Mouse (Mus musculus): ENCODE measurements around the gene Arhgef12. TPM values are rescaled to one million over a fixed set of nuclear protein-coding genes. Genes with fewer than 3 reads are reported as not detected.
"Not testable (repeated sequence)": the region's sequence is repeated elsewhere in the genome, so short reads cannot be mapped to it uniquely, and the experiment has no call there.

Gene Arhgef12
- polyA plus RNA-seq, 1 experiment from 2014 or later, result 12.3 TPM

DNA sequence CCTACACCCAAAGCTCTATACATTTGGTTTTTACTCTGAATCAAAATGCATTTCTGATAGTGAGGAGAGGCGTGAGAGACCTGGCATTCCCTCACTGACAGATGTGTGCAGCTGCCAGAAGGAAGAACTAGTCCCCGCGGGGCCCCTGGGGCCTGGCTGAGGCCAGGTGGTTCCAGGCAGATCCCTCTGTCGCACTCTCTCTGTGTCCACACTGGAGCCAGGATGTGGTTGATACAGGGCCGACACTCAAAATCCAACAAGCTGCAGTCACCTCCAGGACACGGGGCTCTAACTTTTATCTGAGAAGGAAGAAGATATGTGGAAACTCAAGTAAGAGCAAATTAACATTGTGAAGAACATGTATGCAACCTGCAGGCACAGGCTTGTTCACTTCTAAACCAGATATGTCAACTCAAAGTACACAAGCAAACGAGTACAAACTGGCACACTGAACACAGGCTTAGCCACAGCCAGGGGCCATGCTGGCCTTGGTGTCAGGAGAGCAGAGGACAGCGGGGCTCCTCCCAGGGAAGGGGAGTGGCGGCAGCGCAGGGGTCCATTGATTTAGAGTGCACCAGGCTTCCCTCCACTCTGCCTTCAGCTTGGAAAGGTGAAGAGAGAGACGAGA lies 138.0 kb downstream of the Arhgef12 start:
- H3K4me1 ChIP-seq, result peaks cover 6% of the 10 kb centered on the region
- 68% methylated on average over 11 of the region's 11 CpGs for WGBS
- no peaks in the 10 kb centered on the region for H3K9me3 ChIP-seq
- H3K36me3 ChIP-seq, result peaks cover 75% of the 10 kb centered on the region
- no peak overlapping the region for H3K4me2 ChIP-seq (replicated peaks)
- H3K9ac ChIP-seq, result no peak overlapping the region
- H3K27ac ChIP-seq, result no peak overlapping the region
- H3K27me3 ChIP-seq, result no peaks in the 10 kb centered on the region
- ATAC-seq (ENCODE audit: low FRiP score, low read depth), result no peak
- H3K4me3 ChIP-seq, result no peak overlapping the region

DNA sequence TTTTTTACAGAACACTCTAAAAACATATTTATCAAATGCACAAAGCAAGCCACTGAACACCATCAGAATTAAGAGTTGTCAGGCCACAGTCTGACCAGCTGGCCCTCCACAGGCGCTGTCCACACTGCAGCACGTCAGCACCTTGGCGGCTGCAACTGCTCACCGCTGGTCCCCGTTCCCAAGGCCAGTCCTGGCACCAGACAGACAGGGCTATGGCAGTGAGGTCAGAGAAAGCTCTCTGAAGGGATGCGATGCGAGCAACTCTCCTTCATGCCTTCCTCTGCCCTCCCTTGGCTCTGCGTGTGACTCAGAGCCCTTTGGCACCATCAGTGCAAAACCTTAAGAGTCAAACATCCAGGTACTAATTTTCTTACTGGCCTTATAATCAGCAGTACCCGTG lies 139.3 kb downstream of the Arhgef12 start:
- H3K9me3 ChIP-seq, result no peaks in the 10 kb centered on the region
- 85% methylated on average over 9 of the region's 9 CpGs for WGBS
- H3K27me3 ChIP-seq, result no peaks in the 10 kb centered on the region
- no peak overlapping the region for H3K4me2 ChIP-seq (replicated peaks)
- ATAC-seq (ENCODE audit: low FRiP score, low read depth), result no peak
- H3K4me3 ChIP-seq, result no peak overlapping the region
- no peak overlapping the region for H3K9ac ChIP-seq
- H3K36me3 ChIP-seq, result peaks cover 62% of the 10 kb centered on the region
- H3K27ac ChIP-seq, result no peak overlapping the region
- peaks cover 7% of the 10 kb centered on the region for H3K4me1 ChIP-seq

DNA sequence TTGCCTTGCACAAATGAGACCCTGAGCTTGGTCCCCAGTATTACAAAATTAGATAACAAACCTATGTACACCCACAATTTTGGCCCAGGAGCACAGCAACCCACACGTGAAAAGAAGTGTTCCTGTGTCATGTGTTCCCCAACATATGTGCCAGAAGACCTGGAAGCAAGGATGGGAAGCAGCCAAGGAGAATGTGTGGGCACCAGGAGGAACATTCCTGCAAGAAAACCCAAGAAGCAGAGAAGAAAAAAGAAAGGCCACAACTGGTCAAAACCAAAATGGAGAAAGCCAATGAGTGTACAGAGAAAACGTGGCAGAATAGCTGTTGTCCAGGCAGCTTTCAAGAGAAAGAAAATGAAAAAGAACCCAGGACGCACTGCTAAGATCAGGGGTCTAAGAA lies 142.2 kb downstream of the Arhgef12 start:
- WGBS, result 81% methylated on average over 3 of the region's 3 CpGs
- peaks cover 34% of the 10 kb centered on the region for H3K36me3 ChIP-seq

DNA sequence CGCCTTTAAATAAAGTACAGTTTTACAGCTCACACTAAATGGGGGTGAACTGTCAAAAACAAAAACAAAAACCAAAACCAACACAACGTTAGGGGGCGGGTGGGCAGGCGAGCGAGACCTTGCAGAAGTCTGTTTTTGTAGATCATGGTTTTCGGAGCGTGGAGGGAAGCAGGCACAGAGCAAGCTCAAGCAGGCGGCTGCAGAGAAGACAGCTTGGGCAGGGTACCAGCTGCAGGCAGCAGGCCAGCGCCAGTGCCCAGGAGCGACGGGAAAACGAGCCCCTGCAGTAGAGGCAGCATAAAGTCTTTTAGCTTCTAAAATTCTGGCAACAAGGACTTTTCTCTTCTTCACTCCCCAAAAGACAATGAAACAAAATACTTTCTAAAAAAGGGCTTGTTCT lies 142.7 kb downstream of the Arhgef12 start:
- Histone ChIP-seq H3K4me2 (replicated peaks) (no peak overlapping the region), H3K4me3 (no peak overlapping the region), H3K36me3 (peaks cover 30% of the 10 kb centered on the region), H3K27ac (no peak overlapping the region), H3K4me1 (peaks cover 10% of the 10 kb centered on the region), H3K9me3 (no peaks in the 10 kb centered on the region), H3K27me3 (no peaks in the 10 kb centered on the region), H3K9ac (no peak overlapping the region)
- ATAC-seq (ENCODE audit: low FRiP score, low read depth), result no peak
- 59% methylated on average over 12 of the region's 12 CpGs for WGBS

More for the DNA sequence above, 142.2 kb downstream of the Arhgef12 start:
- not testable (repeated sequence) for H3K4me2 ChIP-seq (replicated peaks); H3K4me3 ChIP-seq; ATAC-seq (ENCODE audit: low FRiP score, low read depth); H3K9me3 ChIP-seq; H3K27ac ChIP-seq; H3K27me3 ChIP-seq; H3K9ac ChIP-seq
- peaks cover 10% of the 10 kb centered on the region for H3K4me1 ChIP-seq

DNA sequence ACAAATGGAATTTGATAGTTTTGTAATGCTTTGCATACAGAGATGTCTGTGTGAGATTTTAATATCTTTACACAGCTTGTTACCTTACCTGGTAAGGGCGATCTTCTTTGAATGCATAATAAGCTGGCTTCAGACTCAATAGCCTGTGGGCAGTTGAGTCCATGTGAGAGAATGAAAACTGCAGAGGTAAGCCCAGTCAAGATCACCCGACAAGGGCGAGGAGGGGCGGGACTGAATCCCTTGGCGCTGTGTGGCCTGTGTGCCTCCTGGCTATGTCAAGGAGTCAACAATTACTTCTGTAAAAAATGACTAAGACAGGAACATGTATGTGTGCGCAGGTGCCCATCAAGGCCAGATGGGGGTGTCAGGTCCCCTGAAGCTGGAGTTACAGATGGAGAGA lies 144.5 kb downstream of the Arhgef12 start:
- Histone ChIP-seq H3K4me3 (no peak overlapping the region), H3K4me1 (peaks cover 10% of the 10 kb centered on the region), H3K36me3 (peaks cover 12% of the 10 kb centered on the region), H3K27me3 (no peaks in the 10 kb centered on the region), H3K4me2 (replicated peaks) (no peak overlapping the region), H3K9me3 (no peaks in the 10 kb centered on the region), H3K27ac (no peak overlapping the region), H3K9ac (no peak overlapping the region)
- WGBS, result 76% methylated on average over 6 of the region's 6 CpGs
- no peak for ATAC-seq (ENCODE audit: low FRiP score, low read depth)

DNA sequence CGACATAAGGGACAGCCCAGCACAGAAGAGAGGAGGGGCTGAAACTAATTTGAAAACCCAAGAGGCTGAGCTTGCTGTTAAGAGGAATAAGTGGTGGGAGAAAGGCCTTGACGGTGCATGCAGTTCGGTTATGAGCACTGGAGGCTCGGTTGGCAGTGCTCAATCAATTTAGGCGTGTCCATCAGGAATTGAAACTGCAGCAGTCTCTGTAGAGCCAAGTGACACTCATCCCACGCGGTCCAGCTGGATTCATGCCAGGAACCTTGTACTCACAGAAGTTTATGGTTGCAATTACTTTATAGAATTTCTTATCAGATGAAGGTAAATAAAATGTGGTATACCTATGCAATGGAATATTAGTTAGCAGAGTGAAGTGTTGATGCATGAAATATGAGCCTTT lies 148.6 kb downstream of the Arhgef12 start:
- no peak overlapping the region for H3K27ac ChIP-seq
- H3K9me3 ChIP-seq, result no peaks in the 10 kb centered on the region
- 69% methylated on average over 7 of the region's 7 CpGs for WGBS
- no peak overlapping the region for H3K4me2 ChIP-seq (replicated peaks)
- no peaks in the 10 kb centered on the region for H3K27me3 ChIP-seq
- no peak; the same call in 1 of the 2 replicates for ATAC-seq (ENCODE audit: low FRiP score, low read depth)
- peaks cover 12% of the 10 kb centered on the region for H3K4me1 ChIP-seq
- H3K4me3 ChIP-seq, result no peak overlapping the region
- no peak overlapping the region for H3K9ac ChIP-seq
- H3K36me3 ChIP-seq, result no peaks in the 10 kb centered on the region

DNA sequence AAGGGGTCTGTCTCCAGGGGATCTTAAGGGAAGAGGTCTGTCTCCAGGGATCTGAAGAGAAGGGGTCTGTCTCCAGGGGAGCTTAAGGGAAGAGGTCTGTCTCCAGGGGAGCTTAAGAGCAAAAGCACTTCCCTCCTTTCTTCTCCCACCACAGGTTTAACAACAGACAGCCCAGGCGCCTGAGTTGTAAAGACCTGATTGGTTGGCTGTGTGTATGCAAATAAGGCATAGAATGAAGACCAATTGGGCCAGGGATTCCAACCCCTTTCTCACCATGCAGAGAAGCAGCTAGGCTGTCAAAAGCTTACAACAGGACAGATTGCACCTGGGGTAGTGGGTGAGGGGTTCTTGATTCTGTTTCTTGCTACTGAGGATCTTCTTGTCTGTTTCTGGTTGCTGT lies 158.7 kb downstream of the Arhgef12 start:
- Histone ChIP-seq H3K9ac (no peak overlapping the region), H3K27me3 (peaks cover 9% of the 10 kb centered on the region), H3K4me2 (replicated peaks) (no peak overlapping the region), H3K4me1 (peaks cover 4% of the 10 kb centered on the region), H3K36me3 (no peaks in the 10 kb centered on the region), H3K9me3 (no peaks in the 10 kb centered on the region), H3K4me3 (no peak overlapping the region), H3K27ac (no peak overlapping the region)
- no peak for ATAC-seq (ENCODE audit: low FRiP score, low read depth)
- WGBS, result 60% methylated on average over 1 of the region's 1 CpGs

DNA sequence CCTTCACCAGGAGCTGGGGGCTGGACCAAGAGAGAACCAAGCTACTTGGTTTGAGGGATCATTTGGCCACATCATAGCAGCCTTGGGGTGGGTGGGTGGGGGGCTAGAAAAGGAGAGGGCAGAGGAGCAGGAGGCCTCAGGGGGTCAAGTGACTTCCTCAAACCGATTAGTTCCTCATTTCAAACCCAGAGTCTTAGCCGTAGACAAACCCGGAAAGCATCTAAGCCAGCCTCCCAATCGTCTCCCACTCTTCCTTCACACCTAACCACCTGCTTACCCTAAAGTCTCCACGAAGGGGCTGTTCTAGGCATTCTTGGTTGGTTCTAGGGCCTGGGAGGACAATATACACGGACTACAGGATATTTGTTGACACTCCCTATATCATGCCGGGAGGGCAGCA lies 161.9 kb downstream of the Arhgef12 start:
- ATAC-seq (ENCODE audit: low FRiP score, low read depth), result no peak

DNA sequence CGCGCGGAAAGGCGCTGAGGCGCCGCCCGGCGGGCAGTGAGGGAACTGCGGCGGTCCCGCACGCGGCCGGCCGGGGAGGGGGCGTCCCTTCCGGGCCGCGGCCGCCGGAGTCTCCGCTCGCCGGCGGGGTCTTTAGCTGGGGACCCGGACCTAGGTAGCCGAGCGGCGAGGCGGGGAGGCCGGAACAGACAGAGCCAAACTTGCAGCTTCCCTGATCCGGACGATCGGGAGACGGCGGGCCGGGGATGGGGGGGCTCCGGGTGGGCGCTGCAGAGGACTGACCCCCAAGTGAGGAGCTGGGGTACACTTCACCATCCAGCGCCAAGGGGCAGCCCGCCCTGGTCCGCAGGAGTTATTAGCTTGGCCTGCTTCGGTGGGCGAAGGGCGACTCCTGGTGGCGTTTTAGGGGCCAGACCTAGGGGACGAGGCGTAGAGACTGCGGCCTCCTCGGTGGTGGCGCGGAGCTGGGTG lies 162.5 kb downstream of the Arhgef12 start:
- Histone ChIP-seq H3K4me2 (replicated peaks) (peak overlapping the region; percentile 96), H3K27ac (no peak overlapping the region), H3K36me3 (no peaks in the 10 kb centered on the region), H3K9ac (peak overlapping the region; percentile 83), H3K9me3 (no peaks in the 10 kb centered on the region), H3K27me3 (peaks cover 41% of the 10 kb centered on the region), H3K4me3 (peak overlapping the region; percentile 78), H3K4me1 (peaks cover 18% of the 10 kb centered on the region)
- WGBS, result 1% methylated on average over 47 of the region's 52 CpGs
- ATAC-seq (ENCODE audit: low FRiP score, low read depth), result peak; percentile 94

More for the DNA sequence above, 161.9 kb downstream of the Arhgef12 start:
- H3K9ac ChIP-seq, result no peak overlapping the region
- H3K4me2 ChIP-seq (replicated peaks), result peak overlapping the region; percentile 96; the same call in 1 of the 2 replicates
- 61% methylated on average over 7 of the region's 7 CpGs for WGBS
- H3K9me3 ChIP-seq, result no peaks in the 10 kb centered on the region
- H3K4me3 ChIP-seq, result no peak overlapping the region
- peaks cover 37% of the 10 kb centered on the region for H3K27me3 ChIP-seq
- H3K27ac ChIP-seq, result no peak overlapping the region
- peaks cover 18% of the 10 kb centered on the region for H3K4me1 ChIP-seq
- H3K36me3 ChIP-seq, result no peaks in the 10 kb centered on the region

DNA sequence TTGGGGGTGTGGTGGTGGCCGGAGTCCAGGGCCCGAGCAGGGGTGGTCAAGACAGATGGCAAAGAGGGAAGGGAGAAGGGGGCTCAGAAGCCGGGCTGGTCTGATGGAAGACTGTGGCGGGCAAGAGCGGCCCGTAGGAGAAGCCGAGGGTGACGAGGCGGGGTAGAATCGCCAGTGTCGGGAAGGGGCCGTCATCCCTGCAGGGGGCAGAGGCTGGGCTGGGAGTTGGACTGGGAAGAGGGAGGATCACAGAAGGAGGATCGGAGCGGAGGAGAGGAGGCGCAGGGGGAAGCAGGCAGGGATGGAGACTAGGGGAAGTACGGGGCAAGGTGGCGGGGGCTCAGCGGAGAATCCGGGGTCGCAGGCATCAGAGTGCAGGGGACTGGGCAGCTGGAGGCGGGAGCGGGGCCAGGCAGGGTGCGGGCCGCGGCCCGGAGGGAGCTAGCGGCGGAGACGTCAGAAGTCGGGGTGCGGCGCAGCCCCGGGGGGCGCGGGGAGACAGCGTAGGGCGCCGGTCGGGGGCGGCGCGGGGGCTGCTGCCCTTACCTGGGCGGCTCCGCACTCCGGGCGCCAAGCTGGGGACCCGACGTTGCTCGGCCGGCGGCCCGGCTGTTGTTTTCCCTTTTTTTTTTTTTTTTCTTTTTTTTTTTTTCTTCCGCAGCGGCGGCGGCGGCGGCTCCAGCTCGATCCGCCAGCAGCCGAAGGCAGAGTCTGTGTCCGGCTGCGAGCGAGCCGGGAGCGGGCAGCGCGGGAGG lies 163.1 kb downstream of the Arhgef12 start, which contains the start of gene Grik4:
Grik4 (minus strand) TSS at position 713 of the 755 bp plus-strand sequence.
- Histone ChIP-seq H3K4me1 (peaks cover 18% of the 10 kb centered on the region), H3K9ac (peak within 1 kb of the TSS; percentile 83), H3K27ac (no peak within 1 kb of the TSS), H3K4me2 (replicated peaks) (peak within 1 kb of the TSS; percentile 96), H3K9me3 (no peaks in the 10 kb centered on the region), H3K36me3 (no peaks in the 10 kb centered on the region), H3K4me3 (peak within 1 kb of the TSS; percentile 78), H3K27me3 (peaks cover 45% of the 10 kb centered on the region)
- WGBS, result under 1% methylated on average over 51 of the region's 68 CpGs
- peak; percentile 11 for ATAC-seq (ENCODE audit: low FRiP score, low read depth)

DNA sequence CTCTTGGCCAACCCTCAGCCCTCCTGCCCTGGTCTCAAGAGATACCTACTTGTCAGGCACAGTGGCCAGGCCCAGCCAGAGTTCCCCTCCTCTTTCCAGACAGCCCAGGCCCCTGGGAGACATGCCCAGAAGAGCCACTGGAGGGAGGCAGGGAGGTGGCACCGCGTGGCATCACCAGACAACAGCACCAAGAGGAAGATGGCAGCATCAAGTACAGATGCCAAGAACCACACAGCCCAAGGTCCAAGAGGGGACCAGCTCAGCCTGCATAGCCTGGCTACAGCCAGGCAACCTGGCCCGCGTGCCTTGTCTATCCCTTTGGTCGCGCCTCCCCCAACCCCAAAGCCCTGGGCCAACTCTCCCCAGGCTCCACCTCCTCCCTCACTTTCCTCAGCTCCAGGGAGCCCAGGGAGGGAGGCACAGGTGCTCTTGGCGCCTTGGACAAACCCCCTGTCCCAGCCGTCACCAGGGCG lies 163.9 kb downstream of the Arhgef12 start:
- H3K4me3 ChIP-seq, result peak overlapping the region; percentile 78
- no peaks in the 10 kb centered on the region for H3K36me3 ChIP-seq
- peak overlapping the region; percentile 96 for H3K4me2 ChIP-seq (replicated peaks)
- peak overlapping the region; percentile 83 for H3K9ac ChIP-seq
- H3K27me3 ChIP-seq, result peaks cover 45% of the 10 kb centered on the region
- ATAC-seq (ENCODE audit: low FRiP score, low read depth), result no peak
- no peaks in the 10 kb centered on the region for H3K9me3 ChIP-seq
- whole genome bisulfite sequencing, result 7% methylated on average over 9 of the region's 9 CpGs
- H3K27ac ChIP-seq, result no peak overlapping the region
- H3K4me1 ChIP-seq, result peaks cover 18% of the 10 kb centered on the region

DNA sequence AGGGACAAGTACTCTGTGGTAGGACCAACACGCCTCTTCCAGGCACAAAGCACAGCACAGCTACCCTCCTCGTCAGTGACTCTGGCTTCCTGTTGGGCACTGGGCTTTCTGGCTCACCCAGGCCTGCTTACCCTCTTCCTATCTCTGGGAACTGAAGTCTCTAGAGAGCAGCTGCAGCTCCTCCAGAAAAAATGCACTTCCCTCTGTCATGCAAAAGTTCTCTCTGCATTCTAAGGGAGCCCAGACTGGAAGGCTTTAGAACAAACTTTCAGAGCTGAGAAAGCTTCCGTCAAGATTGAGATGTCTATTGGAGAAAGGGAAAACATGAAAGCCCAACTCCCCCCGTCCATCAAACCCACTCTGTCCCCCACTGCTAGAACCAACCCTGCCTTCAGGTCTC lies 164.9 kb downstream of the Arhgef12 start:
- Histone ChIP-seq H3K4me3 (no peak overlapping the region), H3K27ac (no peak overlapping the region), H3K4me1 (peaks cover 18% of the 10 kb centered on the region), H3K27me3 (peaks cover 45% of the 10 kb centered on the region), H3K9ac (no peak overlapping the region), H3K9me3 (no peaks in the 10 kb centered on the region), H3K4me2 (replicated peaks) (peak overlapping the region; percentile 96; the same call in 1 of the 2 replicates), H3K36me3 (no peaks in the 10 kb centered on the region)
- WGBS, result 65% methylated on average over 4 of the region's 4 CpGs
- ATAC-seq (ENCODE audit: low FRiP score, low read depth), result no peak
